Mouse (Mus musculus) G1E (cell line): ENCODE data around the gene Hat1. TPM values are rescaled to one million over a fixed set of nuclear protein-coding genes. Genes with fewer than 3 reads are reported as not detected.

Experiments used
- ATAC-seq: 2 replicates; pipeline ENCODE4 v1.8.0; 2016; ENCODE audit warnings: mild to moderate bottlenecking; ENCODE audit not compliant: insufficient number of reproducible peaks, poor library complexity, low FRiP score, severe bottlenecking; ENCODE audit errors: extremely low read depth
- DNase-seq: peaks from one replicate; pipeline ENCODE4 v3.0.0; 2012; ENCODE audit warnings: low spot score
- H3K27me3 ChIP-seq: 2 replicates; pipeline ENCODE4 v1.6.1; 2012; ENCODE audit warnings: mild to moderate bottlenecking, low read length, inconsistent platforms; ENCODE audit not compliant: insufficient read depth
- H3K36me3 ChIP-seq: replicated peaks from 2 replicates; pipeline ENCODE3; 2012; ENCODE audit warnings: mild to moderate bottlenecking, inconsistent platforms
- H3K4me1 ChIP-seq: 2 replicates; pipeline ENCODE4 v1.6.1; 2012; ENCODE audit warnings: low read depth, low read length, inconsistent platforms, mixed read lengths; ENCODE audit not compliant: insufficient read depth
- H3K4me3 ChIP-seq: 2 replicates; pipeline ENCODE4 v1.5.1; 2012; ENCODE audit warnings: low read depth, mild to moderate bottlenecking, inconsistent platforms, low read length, moderate library complexity, mixed read lengths
- H3K9me3 ChIP-seq: replicated peaks from 2 replicates; pipeline ENCODE4 v1.6.1; 2012; ENCODE audit warnings: inconsistent platforms
- CTCF ChIP-seq: IDR thresholded peaks from 2 replicates; pipeline ENCODE4 v1.5.1; 2012; ENCODE audit warnings: low read depth, low read length, inconsistent platforms, mixed read lengths
- GATA1 ChIP-seq: IDR thresholded peaks from 2 replicates; pipeline ENCODE4 v1.6.1; 2012; ENCODE audit warnings: borderline replicate concordance, low read length, inconsistent platforms, mixed read lengths
- GATA2 ChIP-seq: IDR thresholded peaks from 2 replicates; pipeline ENCODE4 v1.6.1; 2012; ENCODE audit warnings: low read depth, low read length, inconsistent platforms, borderline replicate concordance
- POLR2AphosphoS5 ChIP-seq: IDR thresholded peaks from 2 replicates; pipeline ENCODE4 v1.6.1; 2012; ENCODE audit warnings: low read depth, low read length, inconsistent platforms; ENCODE audit not compliant: insufficient replicate concordance
- TAL1 ChIP-seq: conservative IDR thresholded peaks from 2 replicates; pipeline ENCODE4 v1.6.1; 2012; ENCODE audit warnings: low read depth, low read length, inconsistent platforms, mixed read lengths
- polyA plus RNA-seq: library from polyadenylated mRNA; stranded (reverse); fragments of >175 nt; gene quantifications from 2 replicates; pipeline ENCODE4 v1.2.3, GENCODE M21; 2012
- total RNA-seq, 2 experiments: library from RNA; stranded (forward) in 1 of 2; stranded (reverse) in 1 of 2; fragments of 200-1000 nt in 1 of 2; fragments of >200 nt in 1 of 2; fragmentation: Nextera tagmentation in 1 of 2; gene quantifications; 2 replicates each; pipeline ENCODE4 v1.2.3; 2014 to 2017

Hat1 gene
- total and polyA plus RNA-seq, 3 experiments = 6.3 to 297 (median 107) TPM

GRCm38 (mm10) chr2:71389864-71390263 is 1.1 kb downstream of the Hat1 start:
- ATAC-seq (peak; percentile 15; the same call in 1 of the 2 replicates), DNase-seq (peak; percentile 16)
- Histone ChIP-seq H3K4me1 (peaks cover 31% of the 10 kb centered on the region), H3K36me3 (peaks cover 37% of the 10 kb centered on the region), H3K4me3 (peak overlapping the region; percentile 86), H3K27me3 (no peaks in the 10 kb centered on the region), H3K9me3 (no peaks in the 10 kb centered on the region)
- TF ChIP-seq GATA1 (no peak), TAL1 (no peak), GATA2 (no peak)

- no peaks in the 10 kb centered on the region for H3K9me3 ChIP-seq
- ATAC-seq (no peak), DNase-seq (no peak)
- H3K4me3 ChIP-seq = no peak overlapping the region
- H3K27me3 ChIP-seq = no peaks in the 10 kb centered on the region
- TF ChIP-seq POLR2AphosphoS5 (no peak), CTCF (no peak), TAL1 (no peak), GATA2 (no peak), GATA1 (no peak)
- H3K4me1 ChIP-seq = peaks cover 12% of the 10 kb centered on the region
- H3K36me3 ChIP-seq = peaks cover 77% of the 10 kb centered on the region
Observed at GRCm38 (mm10) chr2:71405613-71406012, 16.9 kb downstream of the Hat1 start.

GRCm38 (mm10) chr2:71418760-71419280 is 30.1 kb downstream of the Hat1 start:
- TF ChIP-seq GATA2 (no peak), TAL1 (no peak), POLR2AphosphoS5 (no peak), CTCF (no peak), GATA1 (no peak)
- H3K9me3 ChIP-seq = no peaks in the 10 kb centered on the region
- ATAC-seq (no peak), DNase-seq (no peak)
- H3K4me1 ChIP-seq = no peaks in the 10 kb centered on the region
- no peak overlapping the region for H3K4me3 ChIP-seq
- peaks cover 70% of the 10 kb centered on the region for H3K36me3 ChIP-seq
- H3K27me3 ChIP-seq = no peaks in the 10 kb centered on the region

- H3K36me3 ChIP-seq = peaks cover 70% of the 10 kb centered on the region
- H3K27me3 ChIP-seq = no peaks in the 10 kb centered on the region
- no peak for ATAC-seq
- H3K9me3 ChIP-seq = no peaks in the 10 kb centered on the region
- no peak overlapping the region for H3K4me3 ChIP-seq
- H3K4me1 ChIP-seq = no peaks in the 10 kb centered on the region
- no peak for DNase-seq
- TF ChIP-seq CTCF (no peak), GATA2 (no peak), POLR2AphosphoS5 (no peak), GATA1 (no peak), TAL1 (no peak)
Observed at GRCm38 (mm10) chr2:71419408-71419807, 30.6 kb downstream of the Hat1 start.

DNA sequence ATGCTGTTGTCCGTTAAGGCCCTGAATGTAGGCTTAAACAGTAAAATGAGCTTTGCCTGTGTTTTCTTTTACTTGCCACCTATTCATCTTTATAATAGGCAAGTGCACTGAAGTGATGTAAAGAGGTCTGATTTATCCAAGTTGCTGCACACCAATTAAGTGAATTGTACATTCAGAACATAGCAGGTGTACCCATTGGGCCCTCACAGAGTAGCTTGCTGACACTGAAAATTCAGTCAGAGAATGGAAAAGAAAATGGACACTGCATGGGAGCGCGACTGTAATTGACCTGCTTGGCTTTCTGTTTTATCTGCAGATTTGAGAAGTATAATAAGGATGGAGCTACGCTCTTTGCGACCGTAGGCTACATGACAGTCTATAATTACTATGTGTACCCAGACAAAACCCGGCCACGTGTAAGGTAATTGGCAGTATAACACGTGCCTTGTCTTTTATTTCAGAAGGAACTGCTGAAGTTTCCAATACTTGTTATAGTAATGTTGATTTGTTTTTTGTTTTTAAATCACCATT is 32.2 kb downstream of the Hat1 start:
- TF ChIP-seq CTCF (no peak), POLR2AphosphoS5 (no peak), GATA1 (no peak), TAL1 (no peak), GATA2 (no peak)
- no peaks in the 10 kb centered on the region for H3K27me3 ChIP-seq
- H3K4me1 ChIP-seq = 0 out of 2 replicates have a peak, but pooled peaks cover 2% of the 10 kb centered on the region
- H3K4me3 ChIP-seq = no peak overlapping the region
- peaks cover 67% of the 10 kb centered on the region for H3K36me3 ChIP-seq
- ATAC-seq (no peak), DNase-seq (no peak)
- no peaks in the 10 kb centered on the region for H3K9me3 ChIP-seq

- Histone ChIP-seq H3K4me1 (0 out of 2 replicates have a peak, but pooled peaks cover 2% of the 10 kb centered on the region), H3K36me3 (peaks cover 78% of the 10 kb centered on the region), H3K27me3 (no peaks in the 10 kb centered on the region), H3K9me3 (no peaks in the 10 kb centered on the region), H3K4me3 (no peak overlapping the region)
- DNase-seq (no peak), ATAC-seq (no peak)
- TF ChIP-seq TAL1 (no peak), GATA1 (no peak), GATA2 (no peak), POLR2AphosphoS5 (no peak), CTCF (no peak)
Observed at GRCm38 (mm10) chr2:71424545-71424944, 35.8 kb downstream of the Hat1 start.
